Comparison of ENCODE assay signal across 26 mouse cellular contexts in the genomic region with DNA sequence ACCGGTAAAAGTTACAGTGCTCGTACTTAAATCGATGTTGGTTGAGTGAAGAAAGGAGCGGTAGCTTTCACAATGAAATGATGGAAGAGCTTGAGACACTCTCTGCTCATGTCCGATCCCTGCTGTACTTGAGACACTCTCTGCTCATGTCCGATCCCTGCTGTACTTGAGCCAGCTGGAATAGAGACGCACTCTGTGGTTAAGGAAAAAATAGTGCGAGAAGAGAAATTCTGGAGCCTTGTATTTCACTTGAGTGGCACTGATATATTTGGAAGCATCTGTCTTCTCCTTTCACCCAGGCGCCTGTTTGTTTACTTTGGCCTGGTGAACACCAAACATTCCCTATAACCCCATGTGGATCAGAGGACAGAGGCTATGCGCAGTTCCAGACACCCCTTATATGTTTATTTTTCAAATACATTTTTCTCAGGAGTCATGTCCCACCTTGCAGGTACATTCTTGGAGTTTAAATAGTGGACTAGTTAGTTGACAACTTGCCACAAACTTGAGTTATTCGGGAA. TPM values are rescaled to one million over a fixed set of nuclear protein-coding genes. Genes with fewer than 3 reads are reported as not detected.
A peak's percentile ranks its signal among the peaks of the same experiment; 100 is the strongest.
DNase-seq lines count a peak whose midpoint lies in the region; ATAC-seq and TF ChIP-seq lines count a peak whose summit lies in the region.
"Had no signal": no experiment of that assay in that cellular context is flagged by ENCODE, and none has a peak within 500 bp of the region (broad histone marks: within the 10 kb centered on the region; RNA-seq: fewer than 3 reads in every experiment).

No protein-coding gene starts in this region.

- no peaks in the 10 kb centered on the region for H3K36me3 ChIP-seq in lung, embryonic 14.5 days (ENCODE audit: insufficient read depth)
- no peaks in the 10 kb centered on the region for H3K36me3 ChIP-seq in myocyte (ENCODE audit: control insufficient read depth, insufficient read depth)
- 0 out of 2 replicates have a peak, but pooled peaks cover 8% of the 10 kb centered on the region for H3K36me3 ChIP-seq in kidney, embryonic 15.5 days
- H3K36me3 ChIP-seq: embryonic facial prominence, embryonic 12.5 days; forebrain, embryonic 12.5 days; heart, embryonic 10.5 days; hindbrain, embryonic 10.5 days; liver, embryonic 13.5 days; neural tube, embryonic 15.5 days had no signal

- ATAC-seq in lung, embryonic 14.5 days (ENCODE audit: insufficient read depth) = peak; percentile 67
- no peak for ATAC-seq in kidney, embryonic 15.5 days (replicated peaks; ENCODE audit: low FRiP score)
- ATAC-seq: hindbrain, postnatal 0 days; intestine, embryonic 16.5 days; Patski had no signal

- 0 out of 2 replicates have a peak, but pooled peaks cover 4% of the 10 kb centered on the region for H3K4me1 ChIP-seq in lung, embryonic 14.5 days (ENCODE audit: insufficient read depth)
- peaks cover 23% of the 10 kb centered on the region for H3K4me1 ChIP-seq in brown adipose tissue, adult 24 weeks (ENCODE audit: control insufficient read depth, insufficient read depth, insufficient read length, low read length)
- peaks cover 15% of the 10 kb centered on the region for H3K4me1 ChIP-seq in kidney, embryonic 15.5 days
- H3K4me1 ChIP-seq: embryonic facial prominence, embryonic 12.5 days; forebrain, embryonic 12.5 days; hindbrain, embryonic 10.5 days; neural tube, embryonic 15.5 days had no signal

- no peak for TF ChIP-seq CTCF in lung, embryonic 14.5 days (IDR thresholded peaks at IDR 0.05; ENCODE audit: low read depth)

- DNase-seq in gastrocnemius, postnatal 25 days = peak; percentile 44
- DNase-seq in gastrocnemius, postnatal 4 days (ENCODE audit: low spot score in 2 of 2) = no peak
- peak; percentile 55 for DNase-seq in lung, embryonic 14.5 days
- no peak for DNase-seq in lung, adult 18-20 months
- DNase-seq in urinary bladder, postnatal 25 days (ENCODE audit: low spot score) = no peak
- DNase-seq: adrenal gland, adult 2 months; cerebellum, adult 18-20 months; cerebellum, postnatal 14 days; liver, embryonic 13.5 days; right cerebral cortex, adult 18-20 months; right cerebral cortex, postnatal 4 days; thymus, adult 18-20 months; thymus, postnatal 36 days had no signal

- H3K27ac ChIP-seq in lung, embryonic 14.5 days (ENCODE audit: low read depth) = no peak overlapping the region
- peak overlapping the region; percentile 42 for H3K27ac ChIP-seq in brown adipose tissue, adult 24 weeks (replicated peaks; ENCODE audit: low read depth, low read length)
- no peak overlapping the region for H3K27ac ChIP-seq in kidney, embryonic 15.5 days
- H3K27ac ChIP-seq: embryonic facial prominence, embryonic 12.5 days; forebrain, embryonic 12.5 days; heart, embryonic 10.5 days; hindbrain, embryonic 10.5 days; hindbrain, postnatal 0 days; liver, embryonic 13.5 days; neural tube, embryonic 15.5 days had no signal

- TF ChIP-seq POLR2A in myocyte (IDR thresholded peaks at IDR 0.05; ENCODE audit: insufficient read length, low read depth) = no peak

- H3K9ac ChIP-seq in lung, embryonic 14.5 days = no peak overlapping the region
- no peak overlapping the region for H3K9ac ChIP-seq in kidney, embryonic 15.5 days
- H3K9ac ChIP-seq: embryonic facial prominence, embryonic 12.5 days; forebrain, embryonic 12.5 days; liver, embryonic 13.5 days; neural tube, embryonic 15.5 days had no signal

- H3K4me2 ChIP-seq in lung, embryonic 14.5 days = no peak overlapping the region
- peak overlapping the region; percentile 27 for H3K4me2 ChIP-seq in myocyte (ENCODE audit: low read depth)
- H3K4me2 ChIP-seq in kidney, embryonic 15.5 days = no peak overlapping the region
- H3K4me2 ChIP-seq: embryonic facial prominence, embryonic 12.5 days; forebrain, embryonic 12.5 days; liver, embryonic 13.5 days; midbrain, embryonic 11.5 days; neural tube, embryonic 15.5 days had no signal

- WGBS in lung, embryonic 14.5 days = 63% methylated on average over 11 of the region's 11 CpGs
- WGBS in kidney, embryonic 15.5 days = 80% methylated on average over 11 of the region's 11 CpGs

- H3K79me2 ChIP-seq in myocyte (ENCODE audit: control insufficient read depth, insufficient read depth) = no peaks in the 10 kb centered on the region

- H3ac ChIP-seq in myocyte (ENCODE audit: control insufficient read depth, insufficient read length) = no peak overlapping the region

- no peak overlapping the region for H3K4me3 ChIP-seq in lung, embryonic 14.5 days (ENCODE audit: low read depth, low read length)
- peak overlapping the region; percentile 1; the same call in 1 of the 2 replicates for H3K4me3 ChIP-seq in brown adipose tissue, adult 24 weeks (ENCODE audit: insufficient read depth, low read depth, low read length)
- no peak overlapping the region for H3K4me3 ChIP-seq in myocyte
- H3K4me3 ChIP-seq in kidney, embryonic 15.5 days (replicated peaks) = no peak overlapping the region
- H3K4me3 ChIP-seq: embryonic facial prominence, embryonic 12.5 days; erythroblast, embryonic 14.5 days; forebrain, embryonic 12.5 days; heart, embryonic 10.5 days; hindbrain, embryonic 10.5 days; liver, embryonic 13.5 days; neural tube, embryonic 15.5 days had no signal

- no peaks in the 10 kb centered on the region for H3K9me3 ChIP-seq in lung, embryonic 14.5 days (ENCODE audit: low read depth, low read length)
- H3K9me3 ChIP-seq in kidney, embryonic 15.5 days (replicated peaks) = no peaks in the 10 kb centered on the region
- H3K9me3 ChIP-seq: embryonic facial prominence, embryonic 12.5 days; forebrain, embryonic 12.5 days; heart, embryonic 10.5 days; hindbrain, embryonic 10.5 days; liver, embryonic 13.5 days; neural tube, embryonic 15.5 days had no signal

- H3K27me3 ChIP-seq in lung, embryonic 14.5 days (ENCODE audit: insufficient read depth, low read length) = no peaks in the 10 kb centered on the region
- no peaks in the 10 kb centered on the region for H3K27me3 ChIP-seq in myocyte (ENCODE audit: control insufficient read depth, insufficient read depth, insufficient read length)
- no peaks in the 10 kb centered on the region for H3K27me3 ChIP-seq in kidney, embryonic 15.5 days
- H3K27me3 ChIP-seq: embryonic facial prominence, embryonic 12.5 days; forebrain, embryonic 12.5 days; liver, embryonic 13.5 days; neural tube, embryonic 15.5 days had no signal

TF ChIP-seq in myocyte, 11 proteins besides CTCF, POLR2A, EP300 and RAD21:
- no peak for TF ChIP-seq SRF (IDR thresholded peaks at IDR 0.05; ENCODE audit: control insufficient read depth, insufficient read length, low read depth)

RNA-seq across cellular contexts. Expression of a gene that starts 25.1 kb away (rescaled TPM):
- total RNA-seq in gastrocnemius, postnatal 25 days (2021) = 10 to 100 TPM; 16.8 to 22.7 TPM
- 10 to 100 TPM; 21.4 to 23.3 TPM for total RNA-seq in gastrocnemius, postnatal 4 days (2021)
- polyA plus RNA-seq in lung, embryonic 14.5 days (2014; fragmentation: Nextera tagmentation; extraction: Ambion mirVana) = 36.9 and 42.0 TPM in 2 replicates
- 37.5 and 39.6 TPM in 2 replicates for polyA plus RNA-seq in brown adipose tissue, adult 24 weeks (2012; ENCODE audit: insufficient read depth, insufficient read length, missing spikeins)
- 0.79 TPM for polyA plus RNA-seq in myocyte (2012; fragmentation: generic; extraction: Trizol)
- 41.8 and 43.9 TPM in 2 replicates for polyA plus RNA-seq in kidney, embryonic 15.5 days (2015; fragmentation: Nextera tagmentation; extraction: Ambion mirVana)

Comparison
In these comparisons a context has a peak if more than half of its experiments do, and no peak if none do; other contexts are left out.
1. DNase-seq: peak in gastrocnemius, postnatal 25 days (single experiment) and lung, embryonic 14.5 days (single experiment); none in gastrocnemius, postnatal 4 days (0 of 2), lung, adult 18-20 months (0 of 2) and urinary bladder, postnatal 25 days (single experiment).
2. RNA of a gene that starts 25.1 kb away (polyA plus RNA-seq): 36.9 to 42.0 TPM in lung, embryonic 14.5 days, 41.8 to 43.9 TPM in kidney, embryonic 15.5 days and 37.5 to 39.6 TPM in brown adipose tissue, adult 24 weeks; 0.79 TPM in myocyte (single experiment); every median in the first group is over 10 times any median in the second.